Comparison of ENCODE assay signal across 12 mouse cellular contexts in the genomic region with DNA sequence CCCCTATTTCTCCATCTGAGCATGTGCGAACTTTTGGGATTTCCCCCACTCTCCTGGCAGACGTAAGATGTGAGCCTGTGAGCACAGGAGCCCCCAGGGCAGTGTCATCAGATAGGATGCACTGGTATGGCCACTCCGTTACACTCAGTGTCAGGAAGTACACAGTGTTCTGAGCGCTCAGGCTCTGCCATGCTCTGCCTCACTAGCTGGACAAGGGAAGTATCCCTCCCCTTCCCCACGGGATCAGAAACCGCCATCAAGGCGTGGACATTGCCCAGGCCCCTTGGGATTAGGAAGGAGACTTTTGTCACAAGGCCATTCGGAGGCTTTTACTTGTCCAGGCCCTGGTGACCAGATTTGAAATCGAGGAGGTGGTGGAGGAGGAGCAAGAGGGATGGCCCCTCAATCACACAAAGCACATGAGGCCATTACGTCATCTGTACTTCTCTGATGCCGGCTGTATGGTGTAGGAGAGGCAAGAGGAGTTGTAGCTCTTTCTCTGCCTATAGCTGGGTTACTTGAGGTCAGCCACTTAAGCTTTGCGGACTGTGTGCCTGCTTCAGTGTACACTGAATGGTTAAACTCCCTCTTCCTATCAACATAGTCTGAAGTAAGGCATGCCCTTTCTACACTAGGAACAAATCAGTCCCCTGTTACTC.
A peak's percentile ranks its signal among the peaks of the same experiment; 100 is the strongest.
DNase-seq lines count a peak whose midpoint lies in the region; ATAC-seq lines count a peak whose summit lies in the region.
"Had no signal": no experiment of that assay in that cellular context is flagged by ENCODE, and none has a peak within 500 bp of the region (broad histone marks: within the 10 kb centered on the region; RNA-seq: fewer than 3 reads in every experiment).

No protein-coding gene starts in this region.

- H3K9me3 ChIP-seq in hindbrain, embryonic 11.5 days (ENCODE audit: control insufficient read depth, low read length) = no peaks in the 10 kb centered on the region
- no peaks in the 10 kb centered on the region for H3K9me3 ChIP-seq in hindbrain, embryonic 14.5 days (ENCODE audit: control insufficient read depth, low read length)
- no peaks in the 10 kb centered on the region for H3K9me3 ChIP-seq in heart, embryonic 14.5 days (ENCODE audit: control insufficient read depth, low read length)
- no peaks in the 10 kb centered on the region for H3K9me3 ChIP-seq in hindbrain, embryonic 13.5 days
- H3K9me3 ChIP-seq in midbrain, embryonic 11.5 days (ENCODE audit: control insufficient read depth, low read length) = no peaks in the 10 kb centered on the region
- H3K9me3 ChIP-seq: embryonic facial prominence, embryonic 15.5 days; liver, embryonic 15.5 days had no signal

- no peak overlapping the region for H3K27ac ChIP-seq in hindbrain, embryonic 11.5 days (ENCODE audit: low read depth, low read length)
- H3K27ac ChIP-seq in hindbrain, embryonic 14.5 days = no peak overlapping the region
- H3K27ac ChIP-seq in heart, embryonic 14.5 days (replicated peaks in 1 of 2; ENCODE audit: control insufficient read depth in 1 of 2, insufficient read depth in 1 of 2, low read depth in 2 of 2, low read length in 2 of 2) = no peak overlapping the region; a peak in 1 of 4 replicates
- peak overlapping the region; percentile 58; the same call in 1 of the 2 replicates for H3K27ac ChIP-seq in hindbrain, embryonic 13.5 days
- H3K27ac ChIP-seq in midbrain, embryonic 11.5 days (ENCODE audit: low read depth, low read length) = no peak overlapping the region
- H3K27ac ChIP-seq: embryonic facial prominence, embryonic 15.5 days; liver, embryonic 15.5 days had no signal

- peak; percentile 18 for DNase-seq in hindbrain, embryonic 11.5 days (ENCODE audit: low spot score)
- DNase-seq in hindbrain, embryonic 14.5 days (ENCODE audit: low spot score) = no peak
- DNase-seq in midbrain, embryonic 11.5 days (ENCODE audit: low spot score, missing footprints) = peak; percentile 87
- DNase-seq in thymus, postnatal 36 days = no peak
- DNase-seq in cerebellum, adult 9-10 months = no peak
- DNase-seq: cerebellum, adult 11 months had no signal

- no peak for ATAC-seq in hindbrain, embryonic 11.5 days (ENCODE audit: low FRiP score)
- ATAC-seq in hindbrain, embryonic 14.5 days (ENCODE audit: low FRiP score) = no peak
- 0 out of 2 replicates have a peak, but pooled peaks have one; percentile 58 for ATAC-seq in heart, embryonic 14.5 days (ENCODE audit: insufficient number of reproducible peaks, insufficient read depth, low FRiP score, low read depth)
- no peak for ATAC-seq in hindbrain, embryonic 13.5 days (ENCODE audit: low FRiP score)
- ATAC-seq in midbrain, embryonic 11.5 days (ENCODE audit: low FRiP score) = peak; percentile 69; the same call in 1 of the 2 replicates
- ATAC-seq: activated CD4-positive, CD25-positive, alpha-beta regulatory T cell, adult 4 months had no signal

- no peak overlapping the region for H3K4me3 ChIP-seq in hindbrain, embryonic 11.5 days (ENCODE audit: low read depth, low read length)
- H3K4me3 ChIP-seq in hindbrain, embryonic 14.5 days (replicated peaks; ENCODE audit: low read length) = no peak overlapping the region
- no peak overlapping the region for H3K4me3 ChIP-seq in heart, embryonic 14.5 days (ENCODE audit: control insufficient read depth in 1 of 2, insufficient read depth in 1 of 2, low read depth in 1 of 2, low read length in 2 of 2)
- no peak overlapping the region for H3K4me3 ChIP-seq in hindbrain, embryonic 13.5 days
- H3K4me3 ChIP-seq in midbrain, embryonic 11.5 days (ENCODE audit: low read depth, low read length) = no peak overlapping the region
- H3K4me3 ChIP-seq: embryonic facial prominence, embryonic 15.5 days; liver, embryonic 15.5 days; myocyte had no signal

- no peaks in the 10 kb centered on the region for H3K27me3 ChIP-seq in hindbrain, embryonic 11.5 days (ENCODE audit: control insufficient read depth, insufficient read depth, low read length)
- H3K27me3 ChIP-seq in hindbrain, embryonic 14.5 days (ENCODE audit: control insufficient read depth, insufficient read depth, low read length) = no peaks in the 10 kb centered on the region
- H3K27me3 ChIP-seq in heart, embryonic 14.5 days (ENCODE audit: control insufficient read depth, insufficient read depth, low read length) = no peaks in the 10 kb centered on the region
- H3K27me3 ChIP-seq in hindbrain, embryonic 13.5 days = no peaks in the 10 kb centered on the region
- no peaks in the 10 kb centered on the region for H3K27me3 ChIP-seq in midbrain, embryonic 11.5 days (ENCODE audit: control insufficient read depth, insufficient read depth, low read length)
- H3K27me3 ChIP-seq: embryonic facial prominence, embryonic 15.5 days; liver, embryonic 15.5 days had no signal

- H3K4me2 ChIP-seq in hindbrain, embryonic 11.5 days (replicated peaks; ENCODE audit: low read depth, low read length) = no peak overlapping the region
- no peak overlapping the region for H3K4me2 ChIP-seq in hindbrain, embryonic 14.5 days (replicated peaks)
- no peak overlapping the region for H3K4me2 ChIP-seq in heart, embryonic 14.5 days (ENCODE audit: low read length)
- H3K4me2 ChIP-seq in hindbrain, embryonic 13.5 days = no peak overlapping the region
- no peak overlapping the region for H3K4me2 ChIP-seq in midbrain, embryonic 11.5 days
- H3K4me2 ChIP-seq: embryonic facial prominence, embryonic 15.5 days; liver, embryonic 15.5 days had no signal

- no peaks in the 10 kb centered on the region for H3K4me1 ChIP-seq in hindbrain, embryonic 11.5 days (replicated peaks; ENCODE audit: control insufficient read depth, insufficient read depth, low read length)
- H3K4me1 ChIP-seq in hindbrain, embryonic 14.5 days (replicated peaks; ENCODE audit: control insufficient read depth, insufficient read depth, low read length) = peaks cover 23% of the 10 kb centered on the region; the same call in 1 of the 2 replicates
- H3K4me1 ChIP-seq in heart, embryonic 14.5 days (ENCODE audit: control insufficient read depth in 2 of 2, insufficient read depth in 2 of 2, low read length in 2 of 2) = peaks cover 6 to 10% of the 10 kb centered on the region in 2 experiments; a peak in 3 of 4 replicates
- H3K4me1 ChIP-seq in hindbrain, embryonic 13.5 days (replicated peaks) = peaks cover 36% of the 10 kb centered on the region
- peaks cover 14% of the 10 kb centered on the region for H3K4me1 ChIP-seq in midbrain, embryonic 11.5 days (ENCODE audit: control insufficient read depth, insufficient read depth, low read length)
- H3K4me1 ChIP-seq: liver, embryonic 15.5 days had no signal

- no peak overlapping the region for H3K9ac ChIP-seq in hindbrain, embryonic 11.5 days (ENCODE audit: low read depth, low read length)
- H3K9ac ChIP-seq in hindbrain, embryonic 14.5 days = no peak overlapping the region
- H3K9ac ChIP-seq in heart, embryonic 14.5 days (ENCODE audit: low read length) = 0 out of 2 replicates have a peak overlapping the region, but pooled peaks have one; percentile 11
- no peak overlapping the region; the same call in 1 of the 2 replicates for H3K9ac ChIP-seq in hindbrain, embryonic 13.5 days
- H3K9ac ChIP-seq in midbrain, embryonic 11.5 days (ENCODE audit: low read length) = no peak overlapping the region; the same call in 1 of the 2 replicates
- H3K9ac ChIP-seq: embryonic facial prominence, embryonic 15.5 days; liver, embryonic 15.5 days had no signal

- H3K36me3 ChIP-seq in hindbrain, embryonic 11.5 days (ENCODE audit: control insufficient read depth, insufficient read depth, low read length) = no peaks in the 10 kb centered on the region
- H3K36me3 ChIP-seq in hindbrain, embryonic 14.5 days (replicated peaks; ENCODE audit: control insufficient read depth, insufficient read depth) = peaks cover 15% of the 10 kb centered on the region; the same call in 1 of the 2 replicates
- H3K36me3 ChIP-seq in heart, embryonic 14.5 days (ENCODE audit: control insufficient read depth, insufficient read depth, low read length) = peaks cover 13% of the 10 kb centered on the region
- H3K36me3 ChIP-seq in hindbrain, embryonic 13.5 days = peaks cover 17% of the 10 kb centered on the region
- H3K36me3 ChIP-seq in midbrain, embryonic 11.5 days (ENCODE audit: control insufficient read depth, insufficient read depth, low read length) = no peaks in the 10 kb centered on the region
- H3K36me3 ChIP-seq: liver, embryonic 15.5 days had no signal

- WGBS in hindbrain, embryonic 11.5 days = 78% methylated on average over 12 of the region's 12 CpGs
- WGBS in hindbrain, embryonic 14.5 days = 69% methylated on average over 12 of the region's 12 CpGs
- WGBS in heart, embryonic 14.5 days = 41% methylated on average over 12 of the region's 12 CpGs
- WGBS in hindbrain, embryonic 13.5 days = 67% methylated on average over 12 of the region's 12 CpGs
- WGBS in midbrain, embryonic 11.5 days = 49% methylated on average over 12 of the region's 12 CpGs

Comparison
In these comparisons a context has a peak if more than half of its experiments do, and no peak if none do; other contexts are left out.
1. DNase-seq: peak in hindbrain, embryonic 11.5 days (single experiment) and midbrain, embryonic 11.5 days (single experiment); none in hindbrain, embryonic 14.5 days (single experiment), thymus, postnatal 36 days (0 of 2) and cerebellum, adult 9-10 months (single experiment).
2. ATAC-seq: peak in heart, embryonic 14.5 days (single experiment) and midbrain, embryonic 11.5 days (single experiment); none in hindbrain, embryonic 11.5 days (single experiment), hindbrain, embryonic 14.5 days (single experiment) and hindbrain, embryonic 13.5 days (single experiment).